Mouse (Mus musculus): Measurements from ENCODE around the gene Zfp386.

- TF ChIP-seq CTCF (IDR thresholded peaks at IDR 0.05; ENCODE audit: insufficient read depth, low read length) (no peak), POLR2A (IDR thresholded peaks at IDR 0.05; ENCODE audit: borderline replicate concordance, extremely low read depth, low read depth, low read length) (no peak)
Measured at GRCm38 (mm10) chr12:116035346-116035745, 12.2 kb upstream of the Zfp386 start.

Measured in lung, adult 2 months (tissue).